Mouse (Mus musculus) MEL (cell line): ENCODE measurements around the gene Esrrb.

Experiments
- BHLHE40 ChIP-seq: IDR thresholded peaks from 2 replicates; pipeline ENCODE4 v1.6.1; 2012; ENCODE audit warnings: low read depth, mild to moderate bottlenecking, inconsistent platforms, low read length, improper control_type of control experiment, borderline replicate concordance
- CHD1 ChIP-seq: IDR thresholded peaks from 2 replicates; pipeline ENCODE4 v1.6.1; 2012; ENCODE audit warnings: low read depth, mild to moderate bottlenecking, inconsistent platforms, low read length, improper control_type of control experiment
- CHD2 ChIP-seq: IDR thresholded peaks from 2 replicates; pipeline ENCODE4 v1.6.1; 2011; ENCODE audit warnings: low read length, improper control_type of control experiment
- CTCF ChIP-seq, 3 experiments: IDR thresholded peaks in 2 of 3; conservative IDR thresholded peaks in 1 of 3; 2 replicates each; pipeline ENCODE4 v1.5.1; 2011 to 2012; ENCODE audit warnings: low read length in 3 of 3, low read depth in 2 of 3, mild to moderate bottlenecking in 2 of 3, improper control_type of control experiment in 1 of 3, inconsistent platforms in 1 of 3, mixed read lengths in 1 of 3, moderate library complexity in 1 of 3; ENCODE audit not compliant: control insufficient read depth in 1 of 3, insufficient read depth in 1 of 3, poor library complexity in 1 of 3, severe bottlenecking in 1 of 3
- ELF1 ChIP-seq: IDR thresholded peaks from 2 replicates; pipeline ENCODE4 v1.6.1; 2014; ENCODE audit warnings: low read depth, mild to moderate bottlenecking, inconsistent platforms, low read length, improper control_type of control experiment, moderate library complexity
- JUND ChIP-seq: IDR thresholded peaks from 2 replicates; pipeline ENCODE4 v1.6.1; 2011; ENCODE audit warnings: low read depth, mild to moderate bottlenecking, improper control_type of control experiment, low read length
- POLR2A ChIP-seq, 2 experiments: IDR thresholded peaks; 2 replicates each; pipeline ENCODE4 v1.6.1; 2011 to 2012; ENCODE audit warnings: low read length in 2 of 2, mild to moderate bottlenecking in 2 of 2, control low read depth in 1 of 2, improper control_type of control experiment in 1 of 2, low read depth in 1 of 2, moderate library complexity in 1 of 2; ENCODE audit not compliant: control insufficient read depth in 1 of 2, insufficient read depth in 1 of 2, poor library complexity in 1 of 2
- TBP ChIP-seq: IDR thresholded peaks from 2 replicates; pipeline ENCODE4 v1.8.0; 2011; ENCODE audit warnings: low read depth, low read length, improper control_type of control experiment
- USF2 ChIP-seq, 2 experiments: IDR thresholded peaks; 2 replicates each; pipeline ENCODE4 v1.6.1; 2011 to 2012; ENCODE audit warnings: improper control_type of control experiment in 2 of 2, low read length in 2 of 2, borderline replicate concordance in 1 of 2, inconsistent platforms in 1 of 2, low read depth in 1 of 2, mild to moderate bottlenecking in 1 of 2; ENCODE audit not compliant: insufficient read depth in 1 of 2
- ZC3H11A ChIP-seq: IDR thresholded peaks from 2 replicates; pipeline ENCODE4 v1.6.1; 2012; ENCODE audit warnings: low read depth, mild to moderate bottlenecking, inconsistent platforms, low read length, improper control_type of control experiment
- ZNF384 ChIP-seq: IDR thresholded peaks from 2 replicates; pipeline ENCODE4 v1.6.1; 2012; ENCODE audit warnings: low read depth, mild to moderate bottlenecking, inconsistent platforms, low read length, improper control_type of control experiment

GRCm38 (mm10) chr12:86364285-86364684 lies 3.4 kb downstream of the Esrrb start:
- no peak for TF ChIP-seq CTCF (IDR thresholded peaks at IDR 0.05 in 2 of 3, conservative IDR thresholded peaks at IDR 0.05 in 1 of 3; ENCODE audit: control insufficient read depth in 1 of 3, insufficient read depth in 1 of 3, low read depth in 2 of 3, low read length in 3 of 3, poor library complexity in 1 of 3, severe bottlenecking in 1 of 3)
- no peak for TF ChIP-seq ZC3H11A
- TF ChIP-seq BHLHE40: no peak
- TF ChIP-seq POLR2A (IDR thresholded peaks at IDR 0.05; ENCODE audit: control insufficient read depth in 1 of 2, insufficient read depth in 1 of 2, low read depth in 1 of 2, low read length in 2 of 2, poor library complexity in 1 of 2): no peak
- TF ChIP-seq ELF1: no peak
- TF ChIP-seq JUND: no peak
- no peak for TF ChIP-seq CHD2
- TF ChIP-seq ZNF384: no peak
- TF ChIP-seq TBP: no peak
- TF ChIP-seq CHD1: no peak
- TF ChIP-seq USF2 (IDR thresholded peaks at IDR 0.05; ENCODE audit: borderline replicate concordance in 1 of 2, insufficient read depth in 1 of 2, low read depth in 1 of 2, low read length in 2 of 2): no peak
